Mouse (Mus musculus) ES-E14 (cell line): ENCODE measurements around the gene Atxn7. TPM values are rescaled to one million over a fixed set of nuclear protein-coding genes. Genes with fewer than 3 reads are reported as not detected.

ENCODE experiments used
- DNase-seq: peaks from one replicate; pipeline ENCODE4 v3.0.0-alpha.2; 2013; ENCODE audit warnings: low read depth, low spot score
- H3K27ac ChIP-seq: 2 replicates; pipeline ENCODE4 v1.5.1; 2012; ENCODE audit warnings: low read depth, mild to moderate bottlenecking, low read length, moderate library complexity, mixed read lengths; ENCODE audit not compliant: poor library complexity, insufficient read depth, severe bottlenecking
- H3K36me3 ChIP-seq: 2 replicates; pipeline ENCODE4 v1.6.1; 2012; ENCODE audit warnings: mild to moderate bottlenecking, low read length, moderate library complexity, mixed read lengths; ENCODE audit not compliant: control insufficient read depth, poor library complexity, insufficient read depth, severe bottlenecking
- H3K4me1 ChIP-seq, 2 experiments: fragments of 150-350 bp in 1 of 2; sonication (generic) in 1 of 2; 2 replicates each; pipeline ENCODE4 v1.6.1; 2012; ENCODE audit warnings: low read length in 2 of 2, mild to moderate bottlenecking in 1 of 2, mixed read lengths in 1 of 2; ENCODE audit not compliant: control insufficient read depth in 2 of 2, insufficient read depth in 2 of 2, poor library complexity in 1 of 2
- H3K4me3 ChIP-seq, 2 experiments: fragments of 150-350 bp in 1 of 2; sonication (generic) in 1 of 2; 2 replicates each; pipeline ENCODE4 v1.5.1; 2012; ENCODE audit warnings: low read length in 2 of 2, low read depth in 1 of 2, mild to moderate bottlenecking in 1 of 2, mixed read lengths in 1 of 2; ENCODE audit not compliant: insufficient read depth in 1 of 2, poor library complexity in 1 of 2, severe bottlenecking in 1 of 2
- H3K9ac ChIP-seq: 2 replicates; pipeline ENCODE4 v1.6.1; 2012; ENCODE audit warnings: low read depth, mild to moderate bottlenecking, low read length, mixed read lengths; ENCODE audit not compliant: poor library complexity, insufficient read depth, severe bottlenecking
- H3K9me3 ChIP-seq: fragments of 150-350 bp; sonication (generic); 2 replicates; pipeline ENCODE4 v1.6.1; 2012; ENCODE audit warnings: low read depth, mild to moderate bottlenecking, low read length; ENCODE audit not compliant: control insufficient read depth, insufficient read depth
- CHD2 ChIP-seq: IDR thresholded peaks from 2 replicates; pipeline ENCODE4 v1.6.1; 2014; ENCODE audit warnings: mild to moderate bottlenecking, low read depth, low read length, inconsistent platforms
- HCFC1 ChIP-seq: IDR thresholded peaks from 2 replicates; pipeline ENCODE4 v1.6.1; 2012; ENCODE audit warnings: low read length, inconsistent platforms, borderline replicate concordance; ENCODE audit not compliant: insufficient read depth
- MAFK ChIP-seq: IDR thresholded peaks from 2 replicates; pipeline ENCODE4 v1.6.1; 2014; ENCODE audit warnings: mild to moderate bottlenecking, low read depth, low read length, inconsistent platforms; ENCODE audit not compliant: insufficient read depth
- ZC3H11A ChIP-seq: IDR thresholded peaks from 2 replicates; pipeline ENCODE4 v1.6.1; 2012; ENCODE audit warnings: low read depth, mild to moderate bottlenecking, inconsistent platforms, low read length, borderline replicate concordance
- ZNF384 ChIP-seq: IDR thresholded peaks from 2 replicates; pipeline ENCODE4 v1.6.1; 2012; ENCODE audit warnings: low read depth, low read length, inconsistent platforms
- in situ Hi-C, 2 experiments: fragments of 600-800 bp; cut with MboI; formaldehyde crosslinking; loops; one replicate each; pipeline ENCODE4 v1.15.1; 2025; ENCODE audit warnings: low sequenced_read_pairs in 2 of 2, inconsistent platforms in 1 of 2; ENCODE audit not compliant: unreplicated experiment in 2 of 2
- total RNA-seq: library from RNA; depleted of rRNA; stranded (reverse); fragments of 300-350 nt; gene quantifications from 2 replicates; pipeline ENCODE4 v1.2.3, GENCODE M21; 2012; rRNA removed

Gene Atxn7
- 2.9 and 3.8 TPM in 2 replicates for total RNA-seq

- Histone ChIP-seq H3K4me1 (0 out of 4 replicates have a peak, but pooled peaks cover 0 to 2% of the 10 kb centered on the region in 2 experiments), H3K9me3 (peaks cover 2% of the 10 kb centered on the region; the same call in 1 of the 2 replicates), H3K4me3 (peak within 1 kb of the TSS; percentile 82 to 92), H3K36me3 (no peaks in the 10 kb centered on the region), H3K27ac (peak within 1 kb of the TSS; percentile 55; the same call in 1 of the 2 replicates), H3K9ac (peak within 1 kb of the TSS; percentile 92)
- no peak for TF ChIP-seq MAFK
- no peak for TF ChIP-seq CHD2
- TF ChIP-seq ZC3H11A: no peak
- TF ChIP-seq HCFC1: no peak
- no peak for TF ChIP-seq ZNF384
- in situ Hi-C loops: no loop called here
- DNase-seq: peak; percentile 20
Measured at GRCm38 (mm10) chr14:13961401-13962112, at the start of gene Atxn7, which contains the start of gene Thoc7. Gene Atxn7, plus strand, starts transcription at chr14:13961440. Gene Thoc7, minus strand, starts transcription at chr14:13961852.

- in situ Hi-C loops: loop anchor here (5.0 to 10.0 kb wide), 2 partner anchors 557 to 560 kb away; no protein-coding TSS in a partner anchor
- Histone ChIP-seq H3K4me1 (peaks cover 0 to 4% of the 10 kb centered on the region in 2 experiments; a peak in 1 of 4 replicates), H3K36me3 (no peaks in the 10 kb centered on the region), H3K9me3 (peaks cover 9% of the 10 kb centered on the region), H3K4me3 (no peak within 1 kb of the TSS), H3K27ac (peak within 1 kb of the TSS; percentile 4; the same call in 1 of the 2 replicates), H3K9ac (no peak within 1 kb of the TSS)
- TF ChIP-seq HCFC1 (no peak), MAFK (no peak), ZC3H11A (no peak), CHD2 (no peak), ZNF384 (no peak)
- DNase-seq: no peak
Measured at GRCm38 (mm10) chr14:13914387-13915082, 46.7 kb upstream of the Atxn7 start, which contains the start of gene Gm281. Gene Gm281, minus strand, starts transcription at chr14:13914478.

GRCm38 (mm10) chr14:13915207-13915606, 46.0 kb upstream of the Atxn7 start:
- no peak for TF ChIP-seq CHD2
- no peak for TF ChIP-seq HCFC1
- TF ChIP-seq MAFK: no peak
- DNase-seq: no peak
- no peak overlapping the region for H3K4me3 ChIP-seq
- H3K27ac ChIP-seq: no peak overlapping the region
- no peaks in the 10 kb centered on the region for H3K36me3 ChIP-seq
- peaks cover 0 to 4% of the 10 kb centered on the region in 2 experiments; a peak in 1 of 4 replicates for H3K4me1 ChIP-seq
- in situ Hi-C loops: loop anchor here (5.0 to 10.0 kb wide), 2 partner anchors 558 to 560 kb away; no protein-coding TSS in a partner anchor
- H3K9ac ChIP-seq: no peak overlapping the region
- peaks cover 9% of the 10 kb centered on the region for H3K9me3 ChIP-seq

GRCm38 (mm10) chr14:13917208-13917607, 44.0 kb upstream of the Atxn7 start:
- no peak for TF ChIP-seq CHD2
- no peak for TF ChIP-seq ZNF384
- no peak for TF ChIP-seq ZC3H11A
- no peak for TF ChIP-seq MAFK
- no peak for TF ChIP-seq HCFC1
- Histone ChIP-seq H3K27ac (no peak overlapping the region), H3K9ac (no peak overlapping the region), H3K36me3 (no peaks in the 10 kb centered on the region), H3K9me3 (peaks cover 4% of the 10 kb centered on the region; the same call in 1 of the 2 replicates), H3K4me1 (peaks cover 0 to 4% of the 10 kb centered on the region in 2 experiments; a peak in 1 of 4 replicates), H3K4me3 (no peak overlapping the region)
- no peak for DNase-seq
- in situ Hi-C loops: loop anchor here (5.0 to 10.0 kb wide), 2 partner anchors 560 to 562 kb away; no protein-coding TSS in a partner anchor
